Mouse (Mus musculus) kidney, adult 18-20 months (tissue): Measurements from ENCODE around the gene Fam3b.
A peak's percentile ranks its signal among the peaks of the same experiment; 100 is the strongest.

ENCODE experiments used
- DNase-seq: peaks from one replicate; pipeline ENCODE4 v3.0.0; 2021

Gene Fam3b

GRCm38 (mm10) chr16:97476524-97476923 is 38.1 kb downstream of the Fam3b start:
- DNase-seq, result no peak

GRCm38 (mm10) chr16:97475581-97475980 is 39.0 kb downstream of the Fam3b start:
- no peak for DNase-seq

GRCm38 (mm10) chr16:97474671-97475070 is 39.9 kb downstream of the Fam3b start:
- no peak for DNase-seq

GRCm38 (mm10) chr16:97467993-97468791 is 46.4 kb downstream of the Fam3b start:
- no peak for DNase-seq

DNA sequence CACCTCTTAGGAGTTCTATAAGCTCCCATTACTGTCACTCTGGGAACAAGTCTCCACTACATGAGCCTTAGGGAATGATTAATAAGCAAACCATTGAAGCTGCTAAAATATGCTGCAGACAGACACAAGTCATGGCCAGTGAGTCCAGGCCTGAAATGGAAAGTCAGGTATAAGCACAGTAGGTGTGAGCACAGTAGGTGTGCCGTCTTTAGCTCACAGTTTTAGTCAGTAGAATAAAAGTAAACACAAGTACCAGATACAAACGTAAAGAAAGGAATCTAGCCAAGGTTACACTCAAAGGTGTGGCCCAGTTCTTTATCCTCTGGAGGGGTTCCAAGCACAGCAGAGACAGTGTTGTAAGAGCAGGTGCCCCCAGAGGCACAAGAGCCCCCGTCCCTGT is 47.1 kb downstream of the Fam3b start:
- no peak for DNase-seq

- DNase-seq, result no peak
Measured at GRCm38 (mm10) chr16:97466182-97466957, 48.2 kb downstream of the Fam3b start.

DNA sequence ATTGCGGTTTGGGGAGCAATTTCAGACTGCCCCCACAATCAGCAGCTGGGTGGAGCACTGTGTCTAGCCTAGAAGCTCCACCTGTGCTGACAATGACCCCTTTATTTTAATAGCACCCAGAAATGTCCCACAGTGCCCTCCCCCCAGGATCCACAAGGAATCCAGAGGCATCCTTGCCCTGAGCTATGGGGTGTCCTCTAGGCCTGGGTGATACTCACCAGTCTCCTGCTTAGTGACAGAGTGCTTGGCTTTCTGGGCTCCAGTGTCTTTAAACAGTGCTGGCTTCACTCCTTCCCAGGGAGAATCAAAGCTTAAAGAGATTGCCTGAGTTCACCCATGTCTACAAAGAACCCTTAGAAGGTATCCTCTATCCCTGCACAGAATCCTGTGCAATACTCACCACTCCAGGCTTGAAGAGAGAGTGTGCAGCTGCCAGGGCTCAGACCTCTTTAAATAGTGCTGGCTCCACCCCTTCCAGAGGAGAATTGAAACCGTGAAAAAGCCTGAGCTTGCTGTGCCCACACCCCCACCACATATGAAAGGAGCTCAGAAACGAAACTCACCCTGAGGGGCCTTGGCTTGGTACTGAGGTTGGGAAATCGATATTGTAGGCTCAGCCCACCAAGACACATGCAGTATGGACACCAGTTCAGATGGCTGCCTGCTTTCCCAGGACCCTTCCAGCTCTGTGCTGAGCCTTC is 52.0 kb downstream of the Fam3b start, which contains the start of gene Mx1:
Gene Mx1, minus strand, starts transcription at position 427 of the 701 bp plus-strand sequence.
- DNase-seq, result no peak

DNA sequence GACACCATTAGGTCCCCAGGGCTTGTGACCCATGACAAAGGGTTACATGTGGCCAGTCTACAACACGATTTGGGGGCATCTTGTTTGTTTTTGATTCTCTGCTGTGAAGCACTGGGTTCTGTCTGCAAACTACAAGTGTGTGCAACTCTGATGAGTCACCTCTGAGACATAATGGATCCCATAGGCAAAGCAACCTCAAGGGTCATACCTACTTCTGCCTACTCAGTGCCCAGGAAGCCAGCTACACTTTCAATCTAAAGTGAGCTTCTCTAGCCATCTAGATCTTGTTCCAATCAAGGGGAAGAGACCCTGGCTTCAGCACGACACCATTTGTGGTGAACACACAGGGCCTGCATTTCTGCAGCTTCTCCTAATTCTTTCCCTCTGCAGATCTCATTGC is 53.3 kb downstream of the Fam3b start:
- DNase-seq, result no peak

DNA sequence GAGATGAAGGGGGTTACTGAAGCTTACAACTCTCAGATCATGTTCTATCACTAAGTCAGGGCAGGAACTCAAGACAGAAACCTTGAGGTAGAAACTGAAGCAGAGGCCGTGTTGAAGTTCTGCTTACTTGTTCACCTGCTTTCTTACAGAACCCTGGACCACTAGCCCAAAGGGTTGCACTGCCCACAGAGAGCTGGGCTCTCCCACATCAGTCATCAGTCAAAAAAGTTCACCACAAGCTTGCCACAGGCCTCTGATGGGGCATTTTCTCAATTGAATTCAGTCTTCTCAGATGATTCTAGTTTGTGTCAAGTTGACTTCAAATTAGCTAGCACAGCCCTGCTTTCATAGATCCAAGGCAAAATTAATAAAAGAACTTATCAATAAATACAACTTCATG is 54.8 kb downstream of the Fam3b start:
- no peak for DNase-seq

- DNase-seq, result no peak
Measured at GRCm38 (mm10) chr16:97447386-97447785, 67.2 kb downstream of the Fam3b start.

DNA sequence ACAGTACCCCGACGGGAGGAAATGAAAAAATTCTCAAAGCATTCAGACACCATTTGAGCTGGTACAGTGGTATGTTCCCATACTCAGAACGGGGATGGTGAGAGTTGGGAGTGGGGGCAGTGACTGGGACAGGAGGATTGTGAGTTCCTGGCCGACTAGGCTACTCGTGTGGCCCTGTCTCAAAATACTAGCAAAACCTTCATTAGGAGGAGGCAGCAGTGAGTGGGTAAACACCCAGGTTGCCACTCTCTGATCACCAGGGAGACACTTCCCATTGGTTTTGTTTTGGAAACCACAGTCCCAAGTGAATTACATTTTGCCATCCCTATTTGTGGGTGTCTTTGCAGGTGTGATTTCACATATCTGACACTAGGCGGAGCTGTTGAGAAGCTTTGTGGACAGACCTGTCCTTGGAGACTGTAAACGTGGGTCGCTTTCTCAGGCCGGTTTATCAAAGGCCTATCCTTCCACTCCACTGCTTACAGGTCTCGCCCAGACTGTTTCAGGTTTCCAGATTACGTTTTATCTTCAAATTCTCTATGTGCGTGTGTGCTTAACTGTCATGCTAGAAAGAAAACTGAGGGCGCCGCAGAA is 70.8 kb downstream of the Fam3b start:
- DNase-seq, result peak; percentile 41

DNA sequence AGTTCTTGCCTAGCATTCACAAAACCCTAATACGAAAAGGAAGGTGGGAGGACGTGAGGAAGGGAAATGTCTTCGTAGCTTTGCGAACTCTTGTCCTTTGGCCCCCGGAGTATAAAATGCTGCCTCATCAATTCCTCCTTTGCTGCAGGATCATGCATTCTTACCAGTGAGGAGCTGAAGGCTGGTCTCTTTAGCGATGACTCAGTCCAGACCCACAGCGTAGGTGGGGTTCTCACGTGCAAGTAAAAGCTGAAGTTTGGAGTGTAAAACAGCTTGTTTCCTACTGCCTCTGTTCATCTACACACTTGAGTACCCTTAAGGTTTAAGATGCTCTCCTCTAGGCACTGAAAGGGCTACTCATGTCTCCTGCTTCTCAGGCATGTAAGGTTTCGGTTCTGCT is 72.6 kb downstream of the Fam3b start:
- no peak for DNase-seq

- DNase-seq, result no peak
Measured at GRCm38 (mm10) chr16:97438191-97438590, 76.4 kb downstream of the Fam3b start.

- no peak for DNase-seq
Measured at GRCm38 (mm10) chr16:97437448-97438056, 77.1 kb downstream of the Fam3b start.

- DNase-seq, result no peak
Measured at GRCm38 (mm10) chr16:97434206-97434605, 80.4 kb downstream of the Fam3b start.

DNA sequence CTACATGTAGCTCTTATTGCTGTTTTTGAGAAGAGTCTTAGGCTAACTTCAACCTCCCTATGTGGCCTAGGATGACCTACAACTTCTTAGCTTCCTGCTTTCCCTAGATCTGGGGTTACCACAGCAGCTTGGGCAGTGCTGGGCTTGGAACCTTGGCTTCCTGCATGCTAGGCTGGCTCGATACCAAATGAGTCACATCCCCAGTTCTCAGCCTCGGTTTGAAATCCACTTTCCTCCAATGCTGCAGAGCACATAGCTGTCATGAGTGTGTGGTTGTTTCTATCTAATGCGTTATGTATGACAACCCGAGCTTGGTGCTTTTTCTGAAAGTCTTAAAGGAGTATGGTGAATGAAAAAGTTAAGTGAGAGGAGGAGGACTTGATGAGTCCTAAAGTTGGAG is 83.3 kb downstream of the Fam3b start:
- no peak for DNase-seq

DNA sequence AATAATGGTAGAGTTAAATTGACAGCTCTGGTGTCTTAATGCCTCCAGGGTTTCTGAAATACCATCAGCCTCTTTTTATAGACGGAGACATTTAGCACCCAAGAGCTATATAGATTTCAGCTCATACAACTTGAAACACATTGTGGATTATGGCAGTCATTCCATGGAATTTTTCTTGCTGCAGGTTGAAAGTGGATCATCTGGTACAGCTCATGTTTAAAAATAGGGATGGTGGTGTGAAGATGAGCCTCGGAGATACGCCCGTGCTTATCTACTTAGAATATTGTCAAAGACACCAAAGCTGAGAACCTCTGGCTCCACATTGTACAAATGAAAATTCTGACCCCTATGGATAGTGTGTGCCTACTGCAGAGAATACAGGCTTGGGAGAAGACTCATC is 84.5 kb downstream of the Fam3b start:
- no peak for DNase-seq

DNA sequence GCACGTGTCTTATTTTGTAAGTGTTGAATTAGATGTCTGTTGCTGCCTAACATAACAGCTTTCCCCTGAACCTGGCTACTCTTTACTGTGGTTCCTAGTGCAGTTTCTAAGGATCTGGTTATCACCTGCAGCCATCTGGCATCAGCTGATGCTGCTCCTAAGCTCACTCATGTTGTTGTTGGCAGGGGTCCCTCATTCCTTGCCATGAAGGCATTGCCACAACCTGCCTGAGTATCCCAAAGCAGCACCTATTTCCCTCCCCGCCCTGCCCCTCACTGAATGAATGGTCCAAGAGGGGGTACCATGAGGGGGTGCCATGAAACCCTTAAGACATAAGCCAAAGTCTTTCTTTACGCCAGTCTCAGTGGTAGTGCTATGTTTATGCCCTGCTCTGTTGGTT is 86.6 kb downstream of the Fam3b start:
- no peak for DNase-seq

- DNase-seq, result no peak
Measured at GRCm38 (mm10) chr16:97423627-97424026, 91.0 kb downstream of the Fam3b start.

- DNase-seq, result no peak
Measured at GRCm38 (mm10) chr16:97421671-97422070, 92.9 kb downstream of the Fam3b start.
